Mouse (Mus musculus) myocyte (in vitro differentiated cells): Measurements from ENCODE around the gene Zfr2. TPM values are rescaled to one million over a fixed set of nuclear protein-coding genes. Genes with fewer than 3 reads are reported as not detected.

Source experiments
- H3K27me3 ChIP-seq: one replicate; pipeline ENCODE4 v1.6.1; 2011; ENCODE audit not compliant: control insufficient read depth, insufficient read depth, insufficient read length
- H3K36me3 ChIP-seq: one replicate; pipeline ENCODE4 v1.6.1; 2011; ENCODE audit not compliant: control insufficient read depth, insufficient read depth
- H3K4me2 ChIP-seq: one replicate; pipeline ENCODE4 v1.6.1; 2011; ENCODE audit warnings: low read depth, control low read depth
- H3K4me3 ChIP-seq: one replicate; pipeline ENCODE4 v1.5.1; 2011; ENCODE audit warnings: mild to moderate bottlenecking, control low read depth, moderate library complexity
- H3K79me2 ChIP-seq: one replicate; pipeline ENCODE4 v1.6.1; 2011; ENCODE audit not compliant: control insufficient read depth, insufficient read depth
- H3ac ChIP-seq: one replicate; pipeline ENCODE4 v1.6.1; 2011; ENCODE audit not compliant: control insufficient read depth, insufficient read length
- CEBPB ChIP-seq: IDR thresholded peaks from 2 replicates; pipeline ENCODE4 v1.6.1; 2011; ENCODE audit warnings: mild to moderate bottlenecking, moderate library complexity; ENCODE audit not compliant: poor library complexity, insufficient read depth, severe bottlenecking
- E2F4 ChIP-seq: IDR thresholded peaks from one replicate; pipeline ENCODE4 v1.6.1; 2011; ENCODE audit warnings: mild to moderate bottlenecking, control low read depth, moderate library complexity; ENCODE audit not compliant: insufficient read depth
- MAX ChIP-seq: IDR thresholded peaks from one replicate; pipeline ENCODE4 v1.6.1; 2011; ENCODE audit warnings: low read depth, mild to moderate bottlenecking, control low read depth
- MYOD1 ChIP-seq, 3 experiments: IDR thresholded peaks; one replicate each; pipeline ENCODE4 v1.6.1; 2011; ENCODE audit warnings: control low read depth in 2 of 3, low read depth in 2 of 3, mild to moderate bottlenecking in 2 of 3, moderate library complexity in 1 of 3; ENCODE audit not compliant: insufficient read length in 2 of 3, control insufficient read depth in 1 of 3
- MYOG ChIP-seq, 3 experiments: IDR thresholded peaks; one replicate each; pipeline ENCODE4 v1.6.1; 2011; ENCODE audit warnings: control low read depth in 2 of 3, low read depth in 2 of 3, mild to moderate bottlenecking in 2 of 3; ENCODE audit not compliant: insufficient read length in 2 of 3, control insufficient read depth in 1 of 3, insufficient read depth in 1 of 3
- POLR2A ChIP-seq: IDR thresholded peaks from one replicate; pipeline ENCODE4 v1.6.1; 2011; ENCODE audit warnings: low read depth, mild to moderate bottlenecking, control low read depth, moderate library complexity; ENCODE audit not compliant: insufficient read length
- POLR2AphosphoS2 ChIP-seq: IDR thresholded peaks from one replicate; pipeline ENCODE4 v1.6.1; 2011; ENCODE audit warnings: low read depth, control low read depth; ENCODE audit not compliant: insufficient read length
- REST ChIP-seq: IDR thresholded peaks from one replicate; pipeline ENCODE4 v1.6.1; 2011; ENCODE audit warnings: mild to moderate bottlenecking, control low read depth, moderate library complexity; ENCODE audit not compliant: insufficient read depth, insufficient read length
- SRF ChIP-seq: IDR thresholded peaks from one replicate; pipeline ENCODE4 v1.6.1; 2011; ENCODE audit warnings: low read depth; ENCODE audit not compliant: control insufficient read depth, insufficient read length
- TCF12 ChIP-seq: IDR thresholded peaks from one replicate; pipeline ENCODE4 v1.6.1; 2011; ENCODE audit warnings: mild to moderate bottlenecking, control low read depth; ENCODE audit not compliant: poor library complexity, insufficient read depth, severe bottlenecking
- TCF3 ChIP-seq: IDR thresholded peaks from one replicate; pipeline ENCODE4 v1.6.1; 2011; ENCODE audit warnings: low read depth, control low read depth; ENCODE audit not compliant: insufficient read length
- USF1 ChIP-seq: IDR thresholded peaks from one replicate; pipeline ENCODE4 v1.6.1; 2011; ENCODE audit warnings: low read depth, mild to moderate bottlenecking, control low read depth, moderate library complexity
- polyA plus RNA-seq: library from polyadenylated mRNA; unstranded; fragments of >200 nt; fragmentation: generic; extraction: Trizol; gene quantifications from one replicate; pipeline ENCODE4 v1.2.1, GENCODE M21; 2012; ENCODE audit warnings: missing spikeins

The Zfr2 gene
- polyA plus RNA-seq, 1 experiment, result 2.3 TPM

GRCm38 (mm10) chr10:81190236-81190911 lies 42.6 kb upstream of the Zfr2 start:
- Histone ChIP-seq H3K4me3 (no peak overlapping the region), H3K36me3 (peaks cover 5% of the 10 kb centered on the region), H3K79me2 (peaks cover 7% of the 10 kb centered on the region), H3K27me3 (no peaks in the 10 kb centered on the region), H3K4me2 (no peak overlapping the region), H3ac (no peak overlapping the region)
- TF ChIP-seq USF1, result no peak
- peak; percentile 18 for TF ChIP-seq POLR2A

GRCm38 (mm10) chr10:81190912-81191321 lies 42.0 kb upstream of the Zfr2 start:
- Histone ChIP-seq H3K4me3 (no peak overlapping the region), H3ac (no peak overlapping the region), H3K27me3 (no peaks in the 10 kb centered on the region), H3K79me2 (peaks cover 4% of the 10 kb centered on the region), H3K4me2 (no peak overlapping the region), H3K36me3 (peaks cover 5% of the 10 kb centered on the region)
- no peak for TF ChIP-seq MAX
- no peak for TF ChIP-seq REST
- no peak for TF ChIP-seq TCF3
- no peak for TF ChIP-seq CEBPB

GRCm38 (mm10) chr10:81191342-81191982 lies 41.5 kb upstream of the Zfr2 start:
- H3K4me3 ChIP-seq, result peak overlapping the region; percentile 15
- H3K36me3 ChIP-seq, result peaks cover 5% of the 10 kb centered on the region
- H3K4me2 ChIP-seq, result peak overlapping the region; percentile 86
- peaks cover 4% of the 10 kb centered on the region for H3K79me2 ChIP-seq
- TF ChIP-seq MAX (no peak), POLR2A (no peak), TCF3 (no peak), REST (no peak), TCF12 (no peak), USF1 (no peak), E2F4 (no peak), MYOD1 (IDR thresholded peaks at IDR 0.05; ENCODE audit: control insufficient read depth in 1 of 3, insufficient read length in 2 of 3, low read depth in 2 of 3) (no peak), MYOG (IDR thresholded peaks at IDR 0.05; ENCODE audit: control insufficient read depth in 1 of 3, insufficient read depth in 1 of 3, insufficient read length in 2 of 3, low read depth in 2 of 3) (no peak), CEBPB (no peak), POLR2AphosphoS2 (no peak), SRF (no peak)
- H3K27me3 ChIP-seq, result no peaks in the 10 kb centered on the region
- H3ac ChIP-seq, result no peak overlapping the region

GRCm38 (mm10) chr10:81192270-81192967 lies 40.5 kb upstream of the Zfr2 start:
- Histone ChIP-seq H3ac (peak overlapping the region; percentile 65), H3K36me3 (peaks cover 5% of the 10 kb centered on the region), H3K4me2 (peak overlapping the region; percentile 86), H3K79me2 (no peaks in the 10 kb centered on the region), H3K4me3 (peak overlapping the region; percentile 15), H3K27me3 (no peaks in the 10 kb centered on the region)
- TF ChIP-seq POLR2A, result peak; percentile 81
- no peak for TF ChIP-seq REST
- TF ChIP-seq POLR2AphosphoS2, result peak; percentile 95
- no peak for TF ChIP-seq TCF3
- TF ChIP-seq MYOG (IDR thresholded peaks at IDR 0.05; ENCODE audit: control insufficient read depth in 1 of 3, insufficient read depth in 1 of 3, insufficient read length in 2 of 3, low read depth in 2 of 3), result peak in 2 of 3 experiments; percentile 14 to 44
- no peak for TF ChIP-seq TCF12
- TF ChIP-seq USF1, result no peak
- no peak for TF ChIP-seq SRF
- no peak for TF ChIP-seq CEBPB
- TF ChIP-seq E2F4, result no peak
- peak in 1 of 3 experiments; percentile 8 for TF ChIP-seq MYOD1 (IDR thresholded peaks at IDR 0.05; ENCODE audit: control insufficient read depth in 1 of 3, insufficient read length in 2 of 3, low read depth in 2 of 3)
- no peak for TF ChIP-seq MAX
